Mouse (Mus musculus): Measurements from ENCODE around the gene Klrb1.

Gene Klrb1

DNA sequence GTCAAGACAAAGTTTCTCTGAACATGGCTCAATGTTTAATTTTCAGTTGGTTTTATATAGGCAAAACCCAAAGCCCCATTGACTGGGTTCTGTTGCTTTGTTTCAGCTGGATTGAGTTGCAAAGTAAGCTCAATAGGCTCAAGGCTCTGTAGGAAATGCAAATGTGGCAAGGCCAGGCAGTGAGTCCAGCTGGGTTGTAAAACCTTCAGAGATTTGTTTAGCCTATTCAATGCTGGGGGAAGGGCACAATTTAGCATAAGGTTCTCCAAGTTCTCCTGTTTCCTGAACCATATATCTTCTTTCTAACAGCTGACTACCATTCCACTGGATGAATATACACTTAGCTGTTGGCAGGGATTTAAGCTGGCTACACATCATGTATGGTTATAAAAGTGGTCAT lies 12.0 kb upstream of the Klrb1 start:
- DNase-seq (ENCODE audit: low read depth, low spot score), result no peak

- no peak for DNase-seq (ENCODE audit: low read depth, low spot score)
Observed at GRCm38 (mm10) chr6:128733908-128734679, 11.2 kb upstream of the Klrb1 start.

DNA sequence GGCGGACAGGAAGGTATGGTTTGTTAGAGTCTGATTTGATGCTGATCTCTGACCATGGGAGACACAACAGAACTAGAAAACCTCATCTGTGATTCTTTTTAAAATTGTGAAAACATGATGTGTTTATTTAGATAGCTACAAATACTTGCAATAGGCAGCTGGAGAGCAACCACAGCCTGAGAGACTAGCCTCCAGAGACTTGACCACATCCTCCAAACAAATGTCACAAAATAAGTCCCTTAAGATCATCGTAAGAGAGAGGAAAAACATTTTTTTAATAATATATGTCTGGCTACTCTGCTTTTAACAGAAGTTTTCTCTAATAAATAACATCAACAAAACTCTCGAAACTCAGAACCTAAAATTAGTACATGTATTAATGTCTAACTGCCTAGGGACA lies 9.2 kb upstream of the Klrb1 start:
- no peak for DNase-seq (ENCODE audit: low read depth, low spot score)

DNA sequence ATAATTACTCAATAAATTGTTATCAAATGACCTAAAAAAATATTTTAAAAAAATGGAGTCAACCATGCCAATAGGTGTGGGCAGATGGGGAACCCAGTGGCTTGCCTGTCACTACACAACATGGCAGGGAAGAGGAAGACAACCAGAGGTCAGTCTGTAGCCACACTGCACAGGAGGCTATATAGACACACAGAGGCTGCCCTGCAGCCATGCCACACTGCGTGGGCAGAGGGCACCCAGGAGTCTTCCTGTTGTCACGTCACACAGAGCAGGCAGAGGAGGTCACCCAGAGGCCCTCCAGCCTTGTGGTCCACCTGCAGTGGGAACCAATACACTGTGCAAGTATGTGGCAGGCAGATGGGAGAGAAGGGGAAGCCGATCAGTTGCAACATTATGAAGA lies 21.2 kb downstream of the Klrb1 start:
- no peak for DNase-seq (ENCODE audit: low read depth, low spot score)

DNA sequence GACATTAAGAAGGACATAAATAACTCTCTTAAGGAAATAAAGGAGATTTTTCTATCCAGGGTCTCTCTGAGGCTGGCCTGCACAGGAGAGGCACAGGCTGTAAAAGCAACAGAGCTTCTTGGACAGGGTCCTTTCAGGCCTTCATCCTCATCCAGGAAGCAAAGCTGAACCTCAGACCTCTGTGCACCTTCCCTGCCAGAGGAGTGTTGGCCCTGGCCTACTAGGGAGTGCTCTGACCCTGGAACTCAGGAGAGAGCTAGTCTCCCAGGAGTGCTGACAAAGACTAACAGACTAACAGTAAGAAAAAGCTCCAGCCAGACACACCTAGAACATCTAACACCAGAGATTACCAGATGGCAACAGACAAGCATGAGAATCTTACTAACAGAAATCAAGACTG lies 43.3 kb downstream of the Klrb1 start:
- DNase-seq (ENCODE audit: low read depth, low spot score), result no peak

- no peak for DNase-seq (ENCODE audit: low read depth, low spot score)
Observed at GRCm38 (mm10) chr6:128669936-128670335, 52.9 kb downstream of the Klrb1 start.

DNA sequence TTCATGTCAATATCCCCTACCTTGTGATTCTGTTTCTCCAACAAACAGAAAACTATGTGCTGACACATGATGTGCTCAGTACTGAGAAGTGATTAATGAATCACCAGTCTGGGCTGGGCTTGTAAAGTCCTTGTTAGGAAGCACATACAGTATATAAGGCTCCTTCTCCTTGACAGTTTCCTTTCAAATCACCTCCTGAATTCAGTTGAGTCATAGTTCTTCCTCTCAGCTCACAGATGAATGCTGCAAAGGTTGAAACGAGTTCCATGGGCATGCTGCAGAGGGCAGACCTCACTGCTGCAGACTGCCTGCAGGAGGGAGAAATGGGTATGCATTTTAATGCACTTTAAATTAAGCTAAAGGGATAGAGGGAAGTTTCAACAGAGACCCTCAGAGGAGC lies 60.7 kb downstream of the Klrb1 start, which contains the start of gene Clec2h:
TSS of gene Clec2h (plus strand) at position 180 of the 400 bp plus-strand sequence.
- no peak for DNase-seq (ENCODE audit: low read depth, low spot score)

DNA sequence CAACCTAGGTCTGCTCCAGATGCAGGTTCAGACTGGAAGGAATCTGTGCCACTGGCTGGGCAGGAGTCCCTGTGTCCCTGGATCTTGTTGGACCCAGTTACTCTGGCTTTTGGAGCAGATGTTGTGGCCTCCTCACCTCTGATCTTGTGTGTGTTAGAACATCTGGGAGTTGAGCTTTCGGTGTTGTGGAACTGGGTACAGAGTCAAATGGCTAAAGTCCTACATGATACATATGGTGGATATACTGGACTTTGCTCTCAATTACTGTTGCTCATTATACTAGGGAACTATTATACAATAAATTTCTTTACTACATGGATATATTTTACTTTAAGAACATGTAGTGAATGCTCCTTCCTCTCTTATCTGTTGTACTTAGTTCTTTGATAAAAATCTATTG lies 61.6 kb downstream of the Klrb1 start:
- DNase-seq (ENCODE audit: low read depth, low spot score), result no peak

Measured in forelimb bud, embryonic 11.5 days (tissue).